Mouse (Mus musculus) lung, postnatal 0 days (tissue): ENCODE data around the gene Gm3604.

ENCODE experiments used
- CTCF ChIP-seq: IDR thresholded peaks from 2 replicates; pipeline ENCODE4 v1.5.1; 2016; ENCODE audit warnings: antibody characterized with exemption, mild to moderate bottlenecking
- EP300 ChIP-seq: IDR thresholded peaks from 2 replicates; pipeline ENCODE4 v1.6.1; 2016; ENCODE audit warnings: antibody characterized with exemption, mild to moderate bottlenecking, control low read depth

- TF ChIP-seq EP300 (no peak), CTCF (no peak)
Measured at GRCm38 (mm10) chr13:62331786-62332185, 51.2 kb downstream of the Gm3604 start.
